Mouse (Mus musculus) midbrain, embryonic 10.5 days (tissue): ENCODE results near the gene Letm1. TPM values are rescaled to one million over a fixed set of nuclear protein-coding genes. Genes with fewer than 3 reads are reported as not detected.

Experiments used
- DNase-seq: peaks from one replicate; pipeline ENCODE4 v3.0.0-alpha.2; 2017; ENCODE audit warnings: low spot score
- H3K27ac ChIP-seq: fragments of 300-500 bp; sonication (generic); replicated peaks from 2 replicates; pipeline ENCODE4 v1.5.1; 2016; ENCODE audit warnings: mild to moderate bottlenecking
- H3K27me3 ChIP-seq: fragments of 300-500 bp; sonication (generic); 2 replicates; pipeline ENCODE4 v1.6.1; 2016; ENCODE audit warnings: low read depth, mild to moderate bottlenecking; ENCODE audit not compliant: poor library complexity, severe bottlenecking
- H3K36me3 ChIP-seq: fragments of 300-500 bp; sonication (generic); 2 replicates; pipeline ENCODE4 v1.6.1; 2016; ENCODE audit warnings: mild to moderate bottlenecking, moderate library complexity
- H3K4me1 ChIP-seq: fragments of 300-500 bp; sonication (generic); 2 replicates; pipeline ENCODE4 v1.6.1; 2016
- H3K4me3 ChIP-seq: fragments of 300-500 bp; sonication (generic); 2 replicates; pipeline ENCODE4 v1.5.1; 2016; ENCODE audit warnings: mild to moderate bottlenecking, moderate library complexity
- H3K9me3 ChIP-seq: fragments of 300-500 bp; sonication (generic); replicated peaks from 2 replicates; pipeline ENCODE4 v1.6.1; 2016; ENCODE audit warnings: mild to moderate bottlenecking
- WGBS: fragments of 180-500 bp; shearing (Covaris S2); methylation state at CpG from one replicate; pipeline ENCODE4 v1.1.7; 2016; 5-methylcytosine and 5-hydroxymethylcytosine counted together
- polyA plus RNA-seq: library from polyadenylated mRNA; unstranded; fragments of >200 nt; fragmentation: Nextera tagmentation; extraction: Ambion mirVana; gene quantifications from 2 replicates; pipeline ENCODE4 v1.2.1, GENCODE M21; 2016

The Letm1 gene
- polyA plus RNA-seq, 1 experiment from 2014 or later: 47.7 TPM

DNA sequence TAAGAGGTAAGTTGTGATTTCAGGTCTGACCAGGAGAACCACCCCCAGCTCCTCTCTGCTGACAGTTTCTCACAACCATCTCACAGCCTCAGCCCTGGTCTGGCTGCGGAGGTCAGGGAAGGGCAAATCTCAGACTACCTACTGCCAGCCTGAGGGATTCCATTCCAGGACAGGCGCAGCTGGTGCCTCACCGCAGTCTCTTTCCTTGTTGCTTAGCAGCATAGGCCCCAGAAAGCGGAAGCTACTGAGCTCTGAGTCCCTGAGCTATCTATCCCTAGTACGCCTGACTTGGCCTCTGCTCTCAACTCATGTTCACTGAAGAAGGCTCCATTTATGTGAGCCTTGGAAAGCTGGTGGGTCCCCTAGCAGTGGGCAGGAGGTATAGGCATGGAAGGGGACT, 64.2 kb downstream of the Letm1 start:
- Histone ChIP-seq H3K4me3 (no peak overlapping the region), H3K9me3 (no peaks in the 10 kb centered on the region), H3K36me3 (peaks cover 5% of the 10 kb centered on the region; the same call in 1 of the 2 replicates), H3K27ac (peak overlapping the region; percentile 61), H3K4me1 (peaks cover 87% of the 10 kb centered on the region), H3K27me3 (peaks cover 96% of the 10 kb centered on the region)
- WGBS: 54% methylated on average over 5 of the region's 5 CpGs
- no peak for DNase-seq

DNA sequence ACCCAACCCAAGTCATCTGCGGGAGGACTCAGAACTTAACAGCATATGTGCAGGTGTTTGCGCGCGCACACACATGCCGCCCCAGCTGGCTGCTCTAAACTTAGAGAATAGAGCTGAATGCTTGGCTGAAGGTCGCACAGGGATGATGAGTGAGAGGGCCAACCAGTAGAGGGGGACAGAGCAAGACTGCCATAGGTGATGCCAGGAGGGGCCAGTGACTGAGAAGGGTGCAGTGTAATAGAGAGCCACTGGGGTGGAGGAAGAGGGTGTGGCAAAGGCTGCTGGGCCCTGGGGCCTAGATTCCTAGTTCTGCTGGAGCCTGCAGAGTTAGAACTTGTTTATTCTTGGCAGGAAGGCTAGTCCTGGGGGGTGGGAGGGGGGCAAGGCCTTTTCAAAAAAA, 66.2 kb downstream of the Letm1 start:
- 80% methylated on average over 6 of the region's 6 CpGs for WGBS
- Histone ChIP-seq H3K4me3 (no peak overlapping the region), H3K9me3 (no peaks in the 10 kb centered on the region), H3K36me3 (no peaks in the 10 kb centered on the region), H3K27me3 (peaks cover 96% of the 10 kb centered on the region), H3K27ac (no peak overlapping the region), H3K4me1 (peaks cover 67% of the 10 kb centered on the region)
- DNase-seq: no peak

DNA sequence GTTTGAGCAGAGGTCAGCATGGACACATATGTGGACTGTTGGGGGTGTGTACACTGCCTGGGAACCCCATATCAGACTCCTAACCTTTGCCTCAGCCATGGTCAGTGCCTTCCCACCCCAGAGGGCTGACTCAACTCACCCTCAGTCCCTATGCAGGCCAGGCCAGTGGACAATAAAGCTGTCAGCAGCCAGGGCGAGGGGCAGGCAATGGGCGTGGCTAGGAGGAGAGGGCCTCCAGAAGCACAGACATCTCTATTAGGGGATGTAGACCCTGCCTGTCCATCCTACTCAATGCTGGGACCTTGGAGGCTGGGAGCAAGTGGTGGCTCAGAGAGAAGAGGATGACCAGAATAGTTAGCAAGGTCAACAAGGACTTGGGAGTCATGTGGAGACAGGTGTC, 67.4 kb downstream of the Letm1 start:
- 40% methylated on average over 2 of the region's 2 CpGs for WGBS
- Histone ChIP-seq H3K4me1 (peaks cover 55% of the 10 kb centered on the region), H3K27me3 (peaks cover 96% of the 10 kb centered on the region), H3K4me3 (no peak overlapping the region), H3K9me3 (no peaks in the 10 kb centered on the region), H3K27ac (peak overlapping the region; percentile 69), H3K36me3 (no peaks in the 10 kb centered on the region)
- DNase-seq: peak; percentile 69

DNA sequence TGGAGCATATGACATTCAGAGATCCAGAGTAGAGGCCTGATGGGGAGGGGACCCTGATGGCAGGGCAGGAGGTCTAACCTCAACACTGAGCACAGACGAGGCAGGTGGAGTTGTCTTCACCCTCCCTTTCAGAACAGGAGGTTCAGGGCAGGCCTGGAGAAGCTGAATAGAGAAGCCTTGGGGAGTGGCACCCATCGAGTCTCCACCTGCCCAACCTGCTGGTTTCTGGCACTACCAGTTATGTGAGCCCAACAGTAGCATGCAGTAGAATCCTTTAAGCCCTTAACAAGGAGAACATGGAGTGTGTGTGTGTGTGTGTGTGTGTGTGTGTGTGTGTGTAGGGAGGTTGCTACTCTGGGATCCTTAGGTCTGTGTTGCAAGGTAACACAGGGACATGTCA, 70.1 kb downstream of the Letm1 start:
- Histone ChIP-seq H3K27ac (peak overlapping the region; percentile 59; the same call in 1 of the 2 replicates), H3K9me3 (no peaks in the 10 kb centered on the region), H3K36me3 (no peaks in the 10 kb centered on the region), H3K27me3 (peaks cover 99% of the 10 kb centered on the region), H3K4me3 (no peak overlapping the region), H3K4me1 (peaks cover 52% of the 10 kb centered on the region)
- WGBS: 87% methylated on average over 2 of the region's 2 CpGs
- DNase-seq: no peak

DNA sequence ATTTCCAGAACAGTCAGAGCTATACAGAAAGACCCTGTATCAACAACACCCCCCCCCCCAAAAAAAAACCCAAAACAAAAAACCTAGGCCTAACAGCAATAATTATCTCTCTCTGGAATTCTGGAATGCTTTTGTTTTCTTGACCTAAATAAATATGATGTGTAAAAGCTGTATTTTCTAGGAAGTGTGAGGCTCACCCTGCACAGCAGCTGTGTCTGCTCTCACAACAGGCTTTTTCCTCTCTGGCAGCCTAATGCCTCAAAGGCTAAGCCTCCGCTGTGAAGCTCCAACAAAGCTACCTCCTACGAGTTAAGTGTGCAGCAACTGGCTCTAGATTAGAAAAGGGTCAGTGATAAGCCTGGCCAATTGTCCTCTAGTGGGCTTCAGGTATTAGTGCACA, 73.6 kb downstream of the Letm1 start:
- Histone ChIP-seq H3K27ac (peak overlapping the region; percentile 43; the same call in 1 of the 2 replicates), H3K27me3 (peaks cover 88% of the 10 kb centered on the region), H3K4me1 (peaks cover 55% of the 10 kb centered on the region), H3K9me3 (no peaks in the 10 kb centered on the region), H3K36me3 (no peaks in the 10 kb centered on the region), H3K4me3 (no peak overlapping the region)
- 27% methylated on average over 2 of the region's 2 CpGs for WGBS
- DNase-seq: no peak

DNA sequence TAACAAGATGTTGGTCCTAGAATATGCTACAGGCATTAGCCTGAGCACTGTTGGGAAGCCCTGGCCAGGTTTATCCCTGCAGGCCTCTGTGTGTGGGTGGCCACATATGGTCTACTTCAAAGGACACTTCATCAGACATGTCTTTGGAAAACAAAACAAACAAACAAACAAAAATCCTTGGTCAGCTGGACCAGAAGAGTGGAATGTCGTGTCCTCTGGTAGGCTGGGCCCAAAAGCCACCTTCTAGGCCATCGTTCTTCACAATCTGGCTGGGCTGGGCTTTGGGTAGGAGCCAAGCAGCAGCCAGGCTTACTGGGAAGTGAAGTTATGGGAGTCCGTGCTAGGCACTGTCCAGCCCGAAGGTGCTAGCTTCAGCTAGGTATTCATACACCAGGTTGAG, 75.5 kb downstream of the Letm1 start:
- H3K36me3 ChIP-seq: no peaks in the 10 kb centered on the region
- whole genome bisulfite sequencing: 69% methylated on average over 4 of the region's 4 CpGs
- no peaks in the 10 kb centered on the region for H3K9me3 ChIP-seq
- DNase-seq: no peak
- H3K4me3 ChIP-seq: no peak overlapping the region
- H3K27me3 ChIP-seq: peaks cover 88% of the 10 kb centered on the region
- peak overlapping the region; percentile 90 for H3K27ac ChIP-seq
- H3K4me1 ChIP-seq: peaks cover 69% of the 10 kb centered on the region

DNA sequence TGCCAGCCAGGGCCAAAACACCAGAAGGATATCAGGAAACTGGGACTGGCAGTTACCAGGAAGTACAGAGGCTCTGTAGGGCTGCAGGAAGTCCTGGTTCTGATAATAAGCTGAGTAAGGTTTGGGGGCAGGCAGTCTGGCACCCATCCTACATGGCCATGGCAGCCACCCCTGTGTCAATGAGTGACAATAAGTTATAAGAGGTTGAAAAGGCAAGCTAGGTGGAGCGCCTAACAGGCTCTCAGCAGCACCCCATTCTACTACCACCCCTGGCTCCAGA, 76.3 kb downstream of the Letm1 start:
- no peaks in the 10 kb centered on the region for H3K9me3 ChIP-seq
- peak overlapping the region; percentile 90 for H3K27ac ChIP-seq
- H3K4me3 ChIP-seq: peak overlapping the region; percentile 37
- 90% methylated on average over 1 of the region's 1 CpGs for WGBS
- H3K36me3 ChIP-seq: no peaks in the 10 kb centered on the region
- H3K27me3 ChIP-seq: peaks cover 88% of the 10 kb centered on the region
- peaks cover 78% of the 10 kb centered on the region for H3K4me1 ChIP-seq
- no peak for DNase-seq

DNA sequence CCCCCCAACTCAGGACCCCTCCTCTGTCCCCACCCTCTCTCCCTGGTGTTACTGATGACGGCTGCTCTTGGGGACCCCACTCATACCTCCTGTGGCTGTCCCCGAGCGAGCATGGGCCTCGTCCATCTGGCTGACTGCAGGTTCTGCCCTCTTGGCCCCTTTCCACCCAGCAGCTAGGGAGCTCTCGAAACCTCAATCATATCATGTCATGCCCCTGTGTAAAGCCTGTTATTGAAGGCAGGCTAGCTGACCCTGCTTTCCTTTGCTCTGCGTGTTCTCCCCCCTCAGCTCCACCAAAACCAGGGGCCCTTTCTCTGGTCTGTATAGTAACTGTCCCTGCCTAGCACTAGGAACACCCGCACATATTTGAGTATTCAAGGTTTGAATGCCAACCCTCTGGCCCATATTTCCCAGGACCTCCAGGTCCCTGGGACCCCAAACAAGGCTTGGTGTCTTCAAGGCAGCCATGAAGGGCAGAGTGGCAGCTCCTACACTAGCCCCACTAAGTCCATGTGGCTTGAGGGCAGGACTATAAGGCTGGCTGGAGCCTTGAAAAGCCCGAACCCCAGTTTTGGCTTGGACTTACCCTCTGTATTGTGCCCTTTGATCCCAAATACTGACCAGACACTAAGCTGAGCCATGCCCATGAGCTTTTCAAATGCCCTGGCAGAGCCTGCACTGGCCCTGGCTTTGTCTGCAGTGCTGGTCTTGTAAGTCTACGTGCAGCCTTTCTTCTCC, 76.8 kb downstream of the Letm1 start:
- peak overlapping the region; percentile 90 for H3K27ac ChIP-seq
- peaks cover 83% of the 10 kb centered on the region for H3K4me1 ChIP-seq
- peaks cover 88% of the 10 kb centered on the region for H3K27me3 ChIP-seq
- DNase-seq: no peak
- peak overlapping the region; percentile 37 for H3K4me3 ChIP-seq
- WGBS: 14% methylated on average over 9 of the region's 9 CpGs
- H3K9me3 ChIP-seq: no peaks in the 10 kb centered on the region
- no peaks in the 10 kb centered on the region for H3K36me3 ChIP-seq

DNA sequence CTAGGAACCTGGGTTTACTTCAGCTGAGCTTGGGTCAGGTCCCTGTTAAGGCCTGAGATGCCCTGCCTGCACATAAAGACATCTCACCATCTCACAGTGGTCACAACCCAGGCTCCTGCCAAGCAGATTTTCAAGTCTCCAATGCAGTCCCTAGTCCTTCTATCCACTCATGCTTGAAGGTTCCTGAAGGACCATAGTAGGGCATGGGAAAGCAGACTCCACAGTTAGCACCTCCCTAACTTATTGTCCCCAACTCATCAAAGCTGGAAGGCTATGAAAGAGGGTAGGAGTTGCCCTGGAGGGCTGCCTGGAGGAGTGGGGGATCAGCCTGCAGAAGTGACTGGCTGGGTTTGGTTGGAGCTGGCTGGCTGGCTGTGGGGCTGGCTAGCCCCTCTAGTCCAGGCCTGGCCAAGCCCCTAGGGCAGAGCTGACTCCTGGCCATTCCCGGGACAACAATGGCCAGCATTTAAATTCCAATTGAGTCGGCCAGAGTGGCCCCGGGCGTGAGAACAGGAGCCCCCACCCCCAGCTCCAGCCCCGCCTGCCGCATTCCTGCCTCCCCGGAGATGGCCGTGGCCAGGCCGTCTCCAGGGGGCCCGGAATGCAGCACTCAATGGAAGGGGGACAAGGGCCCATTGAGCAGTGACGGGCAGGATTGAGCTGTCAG, 77.5 kb downstream of the Letm1 start:
- whole genome bisulfite sequencing: under 1% methylated on average over 11 of the region's 11 CpGs
- H3K9me3 ChIP-seq: no peaks in the 10 kb centered on the region
- H3K36me3 ChIP-seq: no peaks in the 10 kb centered on the region
- DNase-seq: peak; percentile 94
- peaks cover 88% of the 10 kb centered on the region for H3K27me3 ChIP-seq
- peak overlapping the region; percentile 90 for H3K27ac ChIP-seq
- H3K4me3 ChIP-seq: peak overlapping the region; percentile 37
- H3K4me1 ChIP-seq: peaks cover 90% of the 10 kb centered on the region

DNA sequence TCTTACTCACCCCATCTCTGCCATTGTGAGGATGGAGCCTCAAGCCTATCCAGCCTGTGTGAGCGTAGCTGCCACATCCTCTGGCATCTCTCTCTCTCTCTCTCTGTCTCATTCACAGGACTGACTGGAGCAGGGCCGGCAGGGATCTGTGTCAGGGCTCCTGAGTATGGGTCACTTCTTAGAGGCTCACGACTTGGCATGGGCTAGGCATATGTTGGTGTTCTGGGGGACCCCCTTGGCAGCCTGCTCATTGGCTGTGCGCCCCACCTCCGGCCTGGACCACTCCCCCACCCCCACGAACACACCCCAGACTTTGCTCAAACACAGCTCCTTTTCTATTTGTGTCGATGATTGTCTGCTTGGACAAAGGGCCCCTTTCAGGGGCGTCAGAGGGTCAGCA, 78.6 kb downstream of the Letm1 start:
- peak overlapping the region; percentile 37 for H3K4me3 ChIP-seq
- H3K9me3 ChIP-seq: no peaks in the 10 kb centered on the region
- peaks cover 88% of the 10 kb centered on the region for H3K27me3 ChIP-seq
- WGBS: 38% methylated on average over 8 of the region's 8 CpGs
- no peaks in the 10 kb centered on the region for H3K36me3 ChIP-seq
- no peak for DNase-seq
- peaks cover 96% of the 10 kb centered on the region for H3K4me1 ChIP-seq
- H3K27ac ChIP-seq: peak overlapping the region; percentile 90

DNA sequence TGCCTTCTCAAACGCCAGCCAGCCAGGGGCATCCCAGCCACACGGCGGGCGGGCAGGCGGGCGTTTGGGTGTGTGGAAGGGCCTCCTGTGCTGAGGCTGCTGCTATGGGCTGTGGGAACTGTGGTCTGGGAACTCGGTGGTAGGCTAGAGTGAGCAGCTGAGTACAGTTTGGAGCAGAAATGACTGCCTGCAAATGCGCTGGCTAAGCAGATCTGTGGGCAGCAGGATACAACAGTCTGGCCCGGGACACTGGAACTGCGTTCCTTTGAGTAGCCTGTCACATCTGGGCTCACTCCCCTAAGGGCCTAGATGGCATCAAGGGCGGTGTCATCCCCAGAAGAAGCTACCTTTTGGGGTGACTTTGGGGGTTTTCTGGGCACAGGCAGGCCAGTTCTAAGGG, 80.8 kb downstream of the Letm1 start:
- H3K4me3 ChIP-seq: no peak overlapping the region
- peaks cover 100% of the 10 kb centered on the region for H3K4me1 ChIP-seq
- H3K27ac ChIP-seq: peak overlapping the region; percentile 72
- 86% methylated on average over 11 of the region's 11 CpGs for WGBS
- H3K9me3 ChIP-seq: no peaks in the 10 kb centered on the region
- peaks cover 88% of the 10 kb centered on the region for H3K27me3 ChIP-seq
- DNase-seq: no peak
- no peaks in the 10 kb centered on the region for H3K36me3 ChIP-seq

DNA sequence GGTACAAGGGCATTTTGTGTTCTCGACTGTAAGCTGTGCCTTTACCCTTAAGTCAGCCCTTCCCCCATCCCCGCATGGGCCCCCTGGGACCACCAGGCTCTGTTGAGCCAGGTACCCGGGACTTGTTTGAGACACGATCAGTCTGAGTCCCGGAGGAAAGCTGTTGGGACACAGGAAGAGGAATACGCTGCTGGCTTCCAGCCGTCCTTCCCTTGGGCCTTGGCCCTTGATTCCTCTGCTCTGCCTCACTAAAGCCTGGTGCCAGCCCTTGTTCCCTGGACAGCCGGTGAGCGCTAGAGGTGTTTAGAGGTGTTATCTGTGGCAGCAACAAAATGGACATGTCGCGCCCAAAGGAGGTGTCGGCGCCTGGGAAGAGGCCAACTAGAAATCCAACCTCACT, 82.6 kb downstream of the Letm1 start:
- Histone ChIP-seq H3K4me1 (peaks cover 100% of the 10 kb centered on the region), H3K4me3 (no peak overlapping the region), H3K27ac (peak overlapping the region; percentile 94), H3K9me3 (no peaks in the 10 kb centered on the region), H3K36me3 (no peaks in the 10 kb centered on the region), H3K27me3 (peaks cover 94% of the 10 kb centered on the region)
- DNase-seq: no peak
- 54% methylated on average over 13 of the region's 13 CpGs for WGBS

DNA sequence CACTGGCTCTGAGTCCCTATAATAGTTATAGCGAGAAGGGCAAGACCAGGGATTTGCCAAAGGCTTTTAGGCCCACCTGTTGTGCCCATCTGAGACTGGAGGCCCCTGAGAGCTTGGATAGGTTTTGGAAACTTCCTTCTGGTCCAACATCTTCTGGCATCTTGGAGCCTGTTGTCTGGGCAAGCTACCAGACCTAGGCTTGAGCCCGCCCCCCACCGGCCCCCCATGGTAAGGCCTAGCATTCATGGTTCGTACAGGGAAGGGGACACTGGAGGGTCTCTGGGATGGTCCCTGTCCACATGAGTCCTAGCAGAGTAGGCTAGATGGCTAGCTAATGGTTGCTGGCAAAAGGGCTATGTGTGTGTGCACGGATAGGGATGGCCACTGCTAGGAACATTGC, 83.9 kb downstream of the Letm1 start:
- 74% methylated on average over 5 of the region's 5 CpGs for WGBS
- H3K4me3 ChIP-seq: no peak overlapping the region

More for the DNA sequence above, 83.9 kb downstream of the Letm1 start:
- DNase-seq: no peak
- peaks cover 100% of the 10 kb centered on the region for H3K4me1 ChIP-seq
- no peaks in the 10 kb centered on the region for H3K36me3 ChIP-seq
- H3K9me3 ChIP-seq: no peaks in the 10 kb centered on the region
- H3K27ac ChIP-seq: peak overlapping the region; percentile 94
- peaks cover 100% of the 10 kb centered on the region for H3K27me3 ChIP-seq
